Mouse (Mus musculus) urinary bladder, adult 18-20 months (tissue): ENCODE data around the gene Dtx2.
A peak's percentile ranks its signal among the peaks of the same experiment; 100 is the strongest.
"Not testable (repeated sequence)": the region's sequence is repeated elsewhere in the genome, so short reads cannot be mapped to it uniquely, and the experiment has no call there.

ENCODE experiments used
- DNase-seq, 2 experiments: peaks; one replicate each; pipeline ENCODE4 v3.0.0; 2022; ENCODE audit warnings: low spot score in 2 of 2, mixed read lengths in 2 of 2

The Dtx2 gene

GRCm38 (mm10) chr5:136061567-136061966 is 67.0 kb downstream of the Dtx2 start:
- peak; percentile 66 to 87 for DNase-seq

GRCm38 (mm10) chr5:136063920-136064319 is 69.3 kb downstream of the Dtx2 start:
- DNase-seq = no peak

- DNase-seq = not testable (repeated sequence)
Measured at GRCm38 (mm10) chr5:136066404-136067148, 72.0 kb downstream of the Dtx2 start.

DNA sequence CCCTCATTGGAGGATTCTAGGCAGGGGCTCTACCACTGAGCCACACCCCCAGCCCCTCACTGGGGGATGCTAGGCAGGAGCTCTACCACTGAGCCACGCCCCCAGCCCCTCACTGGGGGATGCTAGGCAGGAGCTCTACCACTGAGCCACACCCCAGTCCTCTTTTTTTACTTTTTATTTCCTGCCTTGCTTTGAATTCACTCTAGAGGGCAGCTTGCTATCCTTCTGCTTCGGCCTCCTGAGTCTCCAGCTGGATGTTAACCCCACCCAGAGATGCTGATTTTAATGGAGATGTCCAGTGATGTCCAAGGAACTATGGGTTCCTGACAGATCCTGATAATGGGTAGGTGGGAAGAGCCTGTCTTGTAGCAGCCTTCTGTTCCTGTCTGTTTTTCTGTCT is 74.8 kb downstream of the Dtx2 start:
- no peak for DNase-seq

GRCm38 (mm10) chr5:136073051-136073450 is 78.5 kb downstream of the Dtx2 start:
- DNase-seq = no peak

GRCm38 (mm10) chr5:136073526-136073925 is 78.9 kb downstream of the Dtx2 start:
- no peak for DNase-seq

- no peak for DNase-seq
Measured at GRCm38 (mm10) chr5:136075076-136075475, 80.5 kb downstream of the Dtx2 start.

- DNase-seq = no peak
Measured at GRCm38 (mm10) chr5:136076284-136076683, 81.7 kb downstream of the Dtx2 start.

- DNase-seq = no peak
Measured at GRCm38 (mm10) chr5:136077001-136077550, 82.5 kb downstream of the Dtx2 start.

DNA sequence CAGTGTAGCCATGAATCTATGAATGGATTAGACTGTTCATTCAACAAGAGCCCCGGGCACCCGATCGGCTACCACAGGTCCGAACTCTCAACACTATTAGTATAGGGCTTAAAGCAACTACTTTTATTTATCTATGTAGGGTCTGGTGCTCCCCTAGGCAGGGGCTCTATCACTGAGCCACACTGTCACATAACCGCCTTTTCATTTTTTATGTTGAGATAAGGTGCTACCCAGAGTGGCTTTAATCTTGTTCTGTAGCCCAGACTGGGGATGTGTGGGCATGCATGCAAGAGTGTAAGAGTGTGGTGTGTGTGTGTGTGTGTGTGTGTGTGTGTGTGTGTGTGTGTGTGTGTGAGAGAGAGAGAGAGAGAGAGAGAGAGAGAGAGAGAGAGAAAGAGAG is 83.5 kb downstream of the Dtx2 start:
- DNase-seq = no peak

DNA sequence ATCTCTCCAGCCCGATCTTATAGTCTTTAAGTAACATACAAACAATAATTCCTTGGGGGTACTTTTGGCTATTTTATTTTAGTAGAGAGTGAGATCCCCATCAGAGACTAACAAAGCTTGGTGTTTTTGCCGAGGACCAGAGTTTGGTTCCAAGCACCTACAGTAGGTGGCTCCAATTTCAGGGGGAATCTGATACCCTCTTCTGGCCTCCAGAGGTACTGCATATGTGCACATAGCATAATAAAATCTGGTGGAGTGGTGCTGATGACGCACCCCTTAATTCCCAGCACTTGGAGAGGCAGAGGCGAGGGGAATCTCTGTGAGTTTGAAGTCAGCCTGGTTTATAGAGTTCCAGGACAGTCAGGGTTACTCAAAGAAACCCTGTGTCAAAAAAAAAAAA is 87.7 kb downstream of the Dtx2 start:
- no peak for DNase-seq
